Mouse (Mus musculus) layer of hippocampus, adult 9-10 months (tissue): ENCODE results near the gene Utrn.

Experiments
- DNase-seq: peaks from one replicate; pipeline ENCODE4 v3.0.0; 2022; ENCODE audit warnings: low spot score

Gene Utrn

DNA sequence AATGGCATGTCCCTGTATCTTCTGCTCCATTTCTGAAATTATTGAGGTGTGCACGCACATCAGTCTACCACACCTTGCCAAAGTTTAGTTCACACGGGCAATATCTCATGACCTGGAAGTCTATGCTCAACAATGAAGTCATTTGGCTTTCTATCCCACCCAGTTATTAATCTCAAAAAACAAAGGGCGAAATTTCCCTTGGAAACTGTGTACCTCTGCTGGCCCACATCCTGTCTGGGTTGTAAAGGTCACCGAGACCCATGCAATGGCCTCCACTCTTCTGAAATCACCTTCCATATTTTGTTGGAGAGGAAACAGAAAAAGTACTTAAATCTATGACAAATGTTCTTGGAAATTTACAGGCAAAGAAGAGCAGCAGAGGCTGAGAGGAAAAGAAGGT, 70.9 kb downstream of the Utrn start:
- DNase-seq, result no peak

DNA sequence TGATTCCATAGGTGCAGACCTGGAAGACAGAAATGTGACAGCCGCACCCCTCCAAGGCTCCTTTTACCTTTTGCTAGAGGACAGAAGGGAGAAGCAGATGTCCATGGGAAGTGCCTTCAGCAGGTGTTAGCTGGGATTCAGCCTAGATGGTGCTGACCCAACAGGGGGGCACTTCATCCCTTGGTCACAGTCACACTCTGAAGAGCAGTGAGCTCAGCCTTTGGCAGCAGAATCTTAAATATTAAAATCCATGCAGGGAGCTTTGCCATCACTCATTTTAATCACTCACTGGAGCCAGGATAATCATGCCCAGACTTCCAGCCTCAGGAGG, 72.7 kb downstream of the Utrn start:
- no peak for DNase-seq

GRCm38 (mm10) chr10:12795796-12796509, 73.2 kb downstream of the Utrn start:
- DNase-seq, result no peak

DNA sequence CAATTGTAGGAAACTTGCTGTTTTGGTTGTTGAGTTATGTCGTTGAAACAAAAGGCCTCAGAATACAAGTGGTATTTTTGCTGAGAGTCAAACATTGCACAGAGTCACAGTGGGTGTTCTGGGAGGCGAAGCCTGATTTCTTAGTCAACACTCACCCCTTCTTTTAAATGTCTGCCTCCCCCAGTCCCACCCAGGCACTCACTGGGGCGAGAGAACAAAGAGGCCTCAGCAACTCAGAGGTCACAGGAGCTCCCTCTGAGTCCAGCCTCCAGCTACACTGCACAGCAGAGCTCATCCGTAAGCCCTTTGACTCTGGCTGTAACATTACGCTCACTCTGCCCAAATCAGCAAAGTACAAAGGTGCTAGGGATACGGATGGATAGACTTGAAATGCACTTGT, 77.1 kb downstream of the Utrn start:
- DNase-seq, result no peak

DNA sequence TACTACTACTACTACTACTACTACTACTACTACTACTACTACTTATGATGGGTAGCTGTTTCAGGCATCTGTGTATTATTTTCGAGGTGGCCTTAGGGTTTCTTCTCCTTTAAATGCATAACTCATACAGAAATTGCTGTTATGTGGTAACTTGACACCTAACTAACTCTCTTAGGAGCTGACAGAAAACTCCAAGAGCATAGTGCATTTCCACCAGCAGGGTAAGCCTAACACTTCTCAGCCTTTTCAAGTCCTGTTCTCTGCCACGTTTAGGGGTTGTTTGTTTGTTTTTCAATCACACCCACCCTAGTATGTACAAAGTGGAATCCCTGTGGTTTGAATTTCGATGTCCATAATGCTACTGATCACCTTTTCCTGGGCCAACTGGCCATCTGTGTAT, 78.3 kb downstream of the Utrn start:
- DNase-seq, result no peak

DNA sequence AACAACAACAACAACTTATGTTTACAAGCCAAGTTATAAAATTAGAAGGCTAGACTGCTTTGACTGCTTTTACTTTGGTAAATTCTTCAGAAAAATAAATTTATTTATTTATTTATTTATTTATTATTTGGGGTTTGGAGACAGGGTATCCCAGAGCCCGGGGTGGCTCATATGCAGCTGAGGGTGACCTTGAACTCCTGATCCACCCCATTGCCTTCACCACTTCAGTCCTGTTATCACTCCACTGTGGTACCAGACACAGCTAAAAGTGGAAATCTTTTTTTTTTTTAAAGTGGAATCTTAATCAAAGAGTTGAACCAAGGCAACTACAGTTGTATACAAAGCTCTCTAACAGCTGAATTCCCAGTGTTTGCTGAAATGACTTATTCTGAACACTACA, 80.6 kb downstream of the Utrn start:
- no peak for DNase-seq

DNA sequence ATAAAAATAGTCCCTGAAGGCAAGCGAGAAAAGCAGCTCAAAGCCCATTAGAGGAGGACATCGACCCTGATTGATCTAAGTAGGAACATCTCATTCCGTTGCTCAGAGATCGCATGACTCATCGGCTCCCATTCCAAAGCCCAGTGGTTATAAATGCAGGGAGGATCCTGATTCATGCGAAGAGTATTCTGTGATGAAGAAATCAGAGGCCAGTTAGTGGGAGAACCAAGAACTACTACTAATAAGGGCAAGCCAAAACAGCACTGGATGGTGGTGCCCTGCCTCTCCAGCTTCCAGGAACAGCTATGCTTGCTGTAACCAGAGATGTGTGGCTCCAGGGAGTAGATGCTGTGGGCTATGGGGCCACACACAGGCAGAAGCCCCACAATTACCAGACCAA, 81.2 kb downstream of the Utrn start:
- DNase-seq, result no peak

- DNase-seq, result no peak
These were observed 83.9 kb downstream of the Utrn start for GRCm38 (mm10) chr10:12785299-12785698.

- no peak for DNase-seq
These were observed 87.7 kb downstream of the Utrn start for GRCm38 (mm10) chr10:12781381-12781907.

DNA sequence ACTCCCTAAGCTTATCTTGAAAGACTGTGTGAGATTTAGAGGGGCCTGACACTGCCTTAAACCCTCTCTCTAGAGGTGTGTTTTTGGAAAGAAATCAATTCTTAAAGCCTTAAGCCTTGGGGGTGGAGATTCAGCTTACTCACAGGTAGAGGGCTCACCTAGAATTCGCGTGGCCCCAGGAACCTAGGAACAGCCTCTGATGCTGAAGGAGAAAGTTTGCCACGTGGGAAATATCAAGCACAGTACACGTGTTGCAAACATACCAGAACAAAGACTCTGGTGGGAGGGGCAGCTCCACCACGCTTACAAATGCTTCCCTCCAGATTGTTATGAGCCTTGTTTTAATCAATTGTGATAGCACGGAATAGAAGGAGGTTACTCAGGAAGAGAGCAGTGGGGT, 96.0 kb downstream of the Utrn start:
- no peak for DNase-seq

GRCm38 (mm10) chr10:12771511-12771910, 97.7 kb downstream of the Utrn start:
- DNase-seq, result no peak

DNA sequence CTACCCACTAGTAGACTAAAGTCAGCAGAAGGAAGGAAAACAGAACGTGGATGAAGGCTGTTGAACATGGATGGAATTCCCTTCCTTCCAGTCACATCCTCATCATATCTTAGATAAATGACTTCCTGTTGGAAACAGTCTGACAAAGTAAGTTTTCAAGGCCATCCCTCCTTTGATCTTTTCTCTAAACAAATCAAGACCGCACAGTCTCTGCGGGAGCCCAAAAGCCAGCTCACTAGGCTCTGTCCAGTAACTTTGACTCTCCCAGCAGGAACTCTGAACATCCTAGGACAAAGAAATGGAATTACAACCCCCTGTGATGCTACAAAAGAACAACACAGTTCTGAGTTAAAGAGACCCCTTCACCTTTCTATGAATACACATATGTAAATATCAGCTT, 106.5 kb downstream of the Utrn start:
- no peak for DNase-seq

DNA sequence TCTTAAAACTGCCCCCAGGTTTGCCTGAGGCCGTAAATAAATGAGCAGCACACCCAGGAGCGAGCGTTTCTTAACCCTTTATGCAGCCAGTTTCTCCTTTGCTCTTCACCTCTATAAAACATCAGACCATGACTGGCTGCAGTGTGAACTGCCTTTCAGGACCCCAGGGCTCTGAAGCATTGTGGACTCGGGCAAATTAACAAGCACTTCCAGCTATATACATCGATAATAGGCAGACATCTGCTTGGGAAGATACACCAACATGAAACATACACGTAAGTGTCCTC, 110.5 kb downstream of the Utrn start:
- DNase-seq, result no peak

- no peak for DNase-seq
These were observed 111.0 kb downstream of the Utrn start for GRCm38 (mm10) chr10:12757943-12758701.

GRCm38 (mm10) chr10:12756692-12757091, 112.5 kb downstream of the Utrn start:
- no peak for DNase-seq

GRCm38 (mm10) chr10:12754911-12755310, 114.3 kb downstream of the Utrn start:
- no peak for DNase-seq

GRCm38 (mm10) chr10:12754166-12754565, 115.0 kb downstream of the Utrn start:
- no peak for DNase-seq

DNA sequence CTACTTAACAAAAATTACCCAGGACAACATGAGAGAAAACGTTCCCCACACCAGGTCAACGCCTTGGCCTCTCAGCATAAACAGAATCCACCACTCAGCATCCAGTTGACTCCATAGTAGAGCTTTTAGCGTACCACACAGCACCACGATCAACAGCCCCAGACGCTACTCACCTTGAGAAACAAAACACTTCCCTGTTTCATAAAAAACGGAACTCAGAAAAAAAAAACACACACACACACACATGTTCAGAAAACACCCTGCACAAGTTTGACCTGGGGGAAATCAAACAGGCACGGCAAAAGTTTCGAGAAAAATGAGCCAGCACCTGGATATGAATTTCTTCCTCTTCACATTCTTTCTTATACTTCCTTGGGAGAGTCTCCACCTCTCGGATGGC, 125.4 kb downstream of the Utrn start:
- no peak for DNase-seq

GRCm38 (mm10) chr10:12739302-12739987, 129.7 kb downstream of the Utrn start:
- no peak for DNase-seq

GRCm38 (mm10) chr10:12737926-12738325, 131.2 kb downstream of the Utrn start:
- no peak for DNase-seq

DNA sequence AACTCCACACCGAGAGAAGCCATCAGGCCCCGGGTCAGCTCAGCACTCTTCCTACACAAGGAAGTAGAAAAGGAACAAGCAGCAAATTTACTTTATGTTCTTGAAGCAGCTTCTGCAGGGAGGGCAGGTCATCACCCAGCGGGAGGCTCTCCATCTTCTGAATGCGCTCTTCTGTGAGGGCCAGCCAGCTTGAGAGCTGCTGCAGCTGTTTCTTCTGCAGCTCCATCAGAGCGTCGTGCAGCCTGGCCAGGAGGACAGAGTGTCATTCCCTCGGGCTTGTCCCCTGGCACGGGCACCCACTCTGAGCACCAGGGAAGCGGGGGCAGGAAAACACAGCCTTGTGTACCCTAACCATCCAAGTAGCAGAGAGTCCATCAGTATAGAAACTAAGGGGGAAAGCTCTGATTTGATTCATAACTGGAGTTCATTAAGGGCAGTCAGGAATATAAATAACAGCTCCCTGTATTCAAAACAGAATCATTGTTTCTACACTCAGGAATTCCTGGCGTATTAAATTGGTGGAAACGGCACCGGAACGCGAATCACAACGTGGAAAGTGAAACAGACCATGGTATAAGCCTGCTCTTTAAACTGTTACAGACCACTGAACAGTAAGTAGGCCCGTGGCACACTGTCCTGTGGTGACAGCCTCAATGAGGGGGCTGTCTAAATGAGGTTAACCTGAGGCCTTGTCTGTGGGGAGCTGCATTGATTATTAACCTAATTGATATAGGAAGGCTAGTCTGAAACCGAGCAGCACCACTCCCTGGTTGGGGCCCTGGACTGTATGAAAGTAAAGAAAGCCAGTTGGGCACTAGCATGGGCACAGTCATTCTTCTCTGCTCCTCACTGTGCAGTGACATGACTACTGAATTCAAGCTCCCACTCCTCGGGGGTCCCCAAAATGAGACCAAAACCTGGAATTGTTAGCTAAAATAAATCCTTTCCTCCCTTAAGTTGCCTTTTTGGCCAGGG, 132.0 kb downstream of the Utrn start:
- DNase-seq, result no peak

- DNase-seq, result no peak
These were observed 133.5 kb downstream of the Utrn start for GRCm38 (mm10) chr10:12735695-12736094.
